Mouse (Mus musculus) ZHBTc4 (cell line): ENCODE data around the gene Rdh19.
A peak's percentile ranks its signal among the peaks of the same experiment; 100 is the strongest.
"Not testable (repeated sequence)": the region's sequence is repeated elsewhere in the genome, so short reads cannot be mapped to it uniquely, and the experiment has no call there.

Experiments
- DNase-seq: peaks from one replicate; pipeline ENCODE4 v3.0.0-alpha.2; 2011; ENCODE audit warnings: low read depth, low spot score

The Rdh19 gene

GRCm38 (mm10) chr10:127849628-127850027 lies at the start of gene Rdh19:
TSS of gene Rdh19 (plus strand) at chr10:127849928.
- DNase-seq = no peak

GRCm38 (mm10) chr10:127800891-127801290 lies 48.8 kb upstream of the Rdh19 start, which contains the start of gene Rdh16:
TSS of gene Rdh16 (plus strand) at chr10:127801152.
- DNase-seq = no peak

- no peak for DNase-seq
Observed at GRCm38 (mm10) chr10:127801612-127802011, 48.1 kb upstream of the Rdh19 start.

DNA sequence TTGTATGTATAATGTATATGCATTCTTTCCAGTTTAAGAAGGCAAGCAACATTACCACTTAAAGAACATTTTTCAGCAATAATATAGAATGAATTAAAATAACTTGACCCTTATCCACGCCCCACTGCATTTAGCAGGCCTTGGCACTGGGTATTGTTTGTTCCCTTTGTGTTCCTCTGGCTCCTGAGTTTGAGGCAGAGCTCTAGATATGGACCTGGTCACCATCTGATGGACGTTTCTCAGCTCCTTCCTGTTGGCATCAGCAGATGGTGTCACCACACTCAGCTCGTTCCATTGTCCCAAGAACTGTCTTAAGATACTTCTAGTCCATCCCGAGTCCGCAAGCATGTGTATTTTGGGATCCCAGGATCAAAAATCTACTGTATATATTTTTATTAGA lies 47.5 kb upstream of the Rdh19 start:
- no peak for DNase-seq

DNA sequence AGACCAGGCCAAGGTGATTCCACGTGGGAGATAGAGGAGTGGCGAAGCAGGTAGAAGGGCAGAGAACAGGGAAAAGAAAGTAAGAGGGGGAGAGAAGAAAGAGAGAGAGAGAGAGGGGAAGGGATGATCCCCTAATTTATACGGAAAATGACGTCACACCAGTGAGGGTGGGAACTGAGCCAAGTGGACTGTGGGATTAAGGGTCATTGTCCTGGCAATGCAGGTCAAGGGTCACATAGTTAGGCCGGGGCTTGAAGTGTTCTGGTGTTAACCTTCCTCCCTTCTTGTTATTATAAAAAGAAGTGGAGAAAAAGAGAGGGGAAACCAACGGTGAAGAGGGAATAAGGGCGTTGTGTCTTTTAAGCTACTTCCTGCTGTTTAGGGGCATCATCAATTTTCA lies 45.3 kb upstream of the Rdh19 start:
- no peak for DNase-seq

- no peak for DNase-seq
Observed at GRCm38 (mm10) chr10:127815888-127816287, 33.8 kb upstream of the Rdh19 start.

GRCm38 (mm10) chr10:127817268-127817910 lies 32.3 kb upstream of the Rdh19 start:
- DNase-seq = peak; percentile 24

GRCm38 (mm10) chr10:127821806-127822205 lies 27.9 kb upstream of the Rdh19 start:
- DNase-seq = not testable (repeated sequence)

GRCm38 (mm10) chr10:127825386-127825785 lies 24.3 kb upstream of the Rdh19 start:
- DNase-seq = peak; percentile 67

DNA sequence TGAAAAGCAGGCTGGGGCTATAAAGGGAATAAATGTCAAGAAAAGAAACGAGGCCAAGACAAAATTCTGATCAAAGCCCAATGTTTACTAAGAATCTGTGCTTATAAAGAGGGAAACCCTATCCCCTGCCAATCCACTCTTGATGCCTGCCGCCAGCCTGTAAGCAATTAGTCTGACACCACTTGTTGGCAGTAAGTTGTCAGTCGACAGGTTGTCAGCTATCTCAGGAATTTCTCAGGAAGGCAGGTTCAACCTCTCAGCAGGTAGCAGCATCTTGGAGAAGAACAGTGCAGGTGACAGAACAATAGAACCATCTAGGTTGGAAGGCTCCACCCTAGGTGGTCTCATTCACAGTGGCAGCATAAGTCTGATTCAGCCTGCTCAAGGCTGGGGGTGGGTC lies 20.6 kb upstream of the Rdh19 start:
- DNase-seq = peak; percentile 34

GRCm38 (mm10) chr10:127834186-127834585 lies 15.5 kb upstream of the Rdh19 start:
- not testable (repeated sequence) for DNase-seq

GRCm38 (mm10) chr10:127835292-127835691 lies 14.4 kb upstream of the Rdh19 start:
- no peak for DNase-seq

- not testable (repeated sequence) for DNase-seq
Observed at GRCm38 (mm10) chr10:127837793-127838192, 11.9 kb upstream of the Rdh19 start.

- no peak for DNase-seq
Observed at GRCm38 (mm10) chr10:127838539-127838938, 11.2 kb upstream of the Rdh19 start.

DNA sequence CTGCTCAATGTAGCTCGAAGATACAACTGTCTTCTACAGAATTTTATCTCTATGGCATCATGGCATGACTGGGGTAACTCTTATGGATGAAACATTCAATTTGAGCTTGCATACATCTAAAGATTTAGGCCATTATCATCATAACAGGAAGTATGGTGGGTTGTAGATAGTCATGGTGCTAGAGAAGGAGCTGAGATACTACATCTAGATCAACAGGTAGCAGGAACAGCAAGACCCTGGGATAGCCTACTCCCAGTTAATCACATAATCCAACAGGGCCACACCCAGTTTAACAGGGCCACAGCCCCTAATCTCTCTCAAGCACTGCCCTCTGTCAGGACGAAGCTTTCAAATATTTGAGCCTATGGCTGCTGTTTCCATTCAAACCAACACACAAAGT lies 9.0 kb upstream of the Rdh19 start:
- no peak for DNase-seq

- not testable (repeated sequence) for DNase-seq
Observed at GRCm38 (mm10) chr10:127845945-127846344, 3.8 kb upstream of the Rdh19 start.

DNA sequence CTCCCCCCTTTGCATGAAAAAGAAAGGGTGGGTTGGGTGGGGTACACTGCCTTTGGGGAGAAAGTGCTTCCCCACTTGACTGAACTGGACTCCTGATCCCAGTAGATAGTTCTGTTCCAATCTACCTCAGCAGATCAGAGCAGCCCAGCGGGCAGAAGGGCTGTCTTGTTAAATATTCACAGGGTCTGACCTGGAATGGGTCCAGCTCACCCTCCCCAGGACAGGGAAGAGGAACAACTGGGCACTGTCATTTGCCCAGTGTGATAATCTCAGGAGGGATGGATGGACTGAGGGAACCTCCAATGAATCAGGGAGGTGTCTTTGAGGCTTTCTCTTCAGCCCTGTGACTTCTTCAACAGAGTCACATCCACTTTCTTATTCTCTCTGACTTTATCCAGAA lies 1.6 kb upstream of the Rdh19 start:
- no peak for DNase-seq

DNA sequence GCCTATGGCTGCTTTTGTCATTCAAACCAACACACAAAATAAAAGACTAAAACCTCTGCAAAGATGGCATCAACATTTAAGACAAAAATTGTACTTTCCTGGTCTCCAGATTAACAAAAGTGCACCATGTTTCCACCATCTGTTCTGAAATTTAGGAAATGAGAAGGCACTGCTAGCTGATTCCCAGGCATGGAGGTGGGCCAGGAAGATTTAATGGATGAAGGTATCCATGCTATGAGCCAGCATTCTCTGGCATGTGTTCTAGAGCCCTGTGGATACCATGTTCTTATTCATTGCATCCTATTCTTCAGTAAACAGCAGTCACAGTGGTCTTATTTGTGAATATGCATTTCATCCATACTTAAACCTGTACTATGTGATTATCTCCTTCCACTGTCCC lies 6.6 kb downstream of the Rdh19 start:
- no peak for DNase-seq

DNA sequence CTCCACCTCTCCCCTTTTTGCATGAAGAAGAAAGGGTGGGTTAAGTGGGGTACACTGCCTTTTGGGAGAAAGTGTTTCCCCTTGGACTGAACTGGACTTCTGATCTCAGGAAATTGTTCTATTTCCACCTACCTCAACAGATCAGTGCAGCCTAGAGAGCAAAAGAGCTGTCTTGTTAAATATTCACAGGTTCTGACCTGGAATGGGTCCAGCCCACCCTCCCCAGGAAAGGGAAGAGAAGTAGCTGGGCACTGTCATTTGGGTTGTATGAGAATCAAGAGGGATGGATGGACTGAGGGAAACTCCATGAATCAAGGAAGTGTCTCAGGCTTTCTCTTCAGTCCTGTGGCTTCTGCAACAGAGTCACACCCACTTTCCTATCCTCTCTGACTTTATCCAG lies 15.2 kb downstream of the Rdh19 start:
- DNase-seq = no peak

DNA sequence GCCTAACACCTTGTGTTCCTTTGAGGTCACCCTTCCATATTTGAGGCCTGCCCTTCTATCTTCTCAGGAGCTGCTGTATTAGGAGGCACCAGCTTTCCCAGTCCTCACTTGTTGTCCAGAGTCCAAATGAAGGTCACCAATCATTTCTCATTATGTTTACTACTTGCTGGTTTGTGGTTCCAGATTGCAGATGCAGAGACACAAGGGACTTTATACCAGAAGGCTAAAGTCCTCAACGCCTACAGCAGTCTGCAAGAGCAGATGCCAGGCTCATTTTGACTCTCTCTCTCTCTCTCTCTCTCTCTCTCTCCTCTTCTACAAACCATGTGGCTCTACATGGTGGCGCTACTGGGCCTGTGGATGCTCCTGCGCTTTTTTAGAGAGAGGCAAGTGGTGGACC lies 16.5 kb downstream of the Rdh19 start, which contains the start of gene Rdh16f2:
Gene Rdh16f2 (plus strand): TSS at position 243 of the 400 bp plus-strand sequence.
- DNase-seq = no peak

DNA sequence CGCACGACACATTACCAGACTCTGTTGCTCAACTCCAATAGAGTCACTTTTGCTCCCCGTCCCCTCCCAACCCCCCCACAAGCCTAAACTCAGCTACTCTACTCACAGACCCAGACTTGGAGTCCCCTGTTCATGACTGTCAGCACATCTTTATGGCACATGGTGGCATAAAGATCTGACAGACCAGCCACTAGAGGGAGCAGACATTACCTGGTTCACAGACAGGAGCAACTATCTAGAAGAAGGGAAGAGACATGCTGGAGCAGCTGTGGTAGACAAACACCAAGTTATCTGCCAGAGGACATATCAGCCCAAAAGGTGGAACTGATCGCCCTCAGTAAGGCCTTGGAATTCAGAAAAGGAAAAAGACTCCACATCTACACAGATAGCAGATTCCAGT lies 22.8 kb downstream of the Rdh19 start:
- DNase-seq = peak; percentile 85

GRCm38 (mm10) chr10:127877681-127878080 lies 28.0 kb downstream of the Rdh19 start:
- DNase-seq = peak; percentile 65

DNA sequence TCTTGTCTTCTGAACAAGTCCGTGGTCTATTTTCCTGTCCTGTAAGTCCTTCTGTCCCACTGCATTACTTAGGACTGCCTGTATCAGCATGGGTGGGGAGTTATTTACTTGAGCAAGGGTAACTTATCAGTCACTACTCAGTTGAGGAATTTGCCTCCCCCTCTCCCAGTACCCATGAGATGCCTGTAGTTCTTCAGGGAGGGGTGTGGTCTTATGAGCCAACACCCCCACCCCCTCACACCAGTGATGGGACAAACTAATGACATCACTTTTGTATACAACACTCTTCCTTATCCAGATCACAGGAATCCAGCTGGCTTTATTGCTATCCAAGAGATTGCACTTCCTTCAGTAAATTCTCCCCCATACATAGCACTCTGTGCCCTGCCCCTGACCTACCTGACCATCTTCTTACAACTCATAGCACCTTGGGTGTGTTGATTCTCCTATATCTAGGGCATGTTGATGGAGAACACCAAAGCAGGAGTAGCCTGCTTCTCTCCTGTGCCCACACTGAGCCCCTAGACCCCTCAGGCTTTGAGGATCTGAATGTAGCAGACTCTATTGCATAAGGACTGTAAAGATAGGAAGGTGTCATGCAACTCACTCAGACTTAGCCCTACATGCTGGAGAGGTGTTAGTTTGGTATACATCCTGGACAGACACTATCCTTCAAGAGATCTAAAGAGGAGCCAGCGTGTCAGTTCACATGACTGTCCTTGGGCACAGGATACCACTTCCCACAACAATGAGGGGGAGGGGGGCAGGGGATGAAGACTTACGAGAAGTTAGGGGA lies 28.7 kb downstream of the Rdh19 start:
- DNase-seq = peak; percentile 40
